Mouse (Mus musculus): ENCODE data around the gene Tbca.

Gene Tbca

GRCm38 (mm10) chr13:94847870-94848269, 59.2 kb downstream of the Tbca start:
- no peak for ATAC-seq (ENCODE audit: low TSS enrichment)

- no peak for ATAC-seq (ENCODE audit: low TSS enrichment)
Observed at GRCm38 (mm10) chr13:94849351-94849750, 60.6 kb downstream of the Tbca start.

- no peak for ATAC-seq (ENCODE audit: low TSS enrichment)
Observed at GRCm38 (mm10) chr13:94858016-94858575, 69.4 kb downstream of the Tbca start.

- ATAC-seq (ENCODE audit: low TSS enrichment): no peak
Observed at GRCm38 (mm10) chr13:94859256-94859655, 70.5 kb downstream of the Tbca start.

- ATAC-seq (ENCODE audit: low TSS enrichment): no peak
Observed at GRCm38 (mm10) chr13:94862491-94863230, 74.0 kb downstream of the Tbca start.

- no peak for ATAC-seq (ENCODE audit: low TSS enrichment)
Observed at GRCm38 (mm10) chr13:94866906-94867305, 78.2 kb downstream of the Tbca start.

- ATAC-seq (ENCODE audit: low TSS enrichment): no peak
Observed at GRCm38 (mm10) chr13:94867772-94868171, 79.1 kb downstream of the Tbca start.

GRCm38 (mm10) chr13:94868478-94868950, 79.8 kb downstream of the Tbca start:
- peak; percentile 38; the same call in 1 of the 2 replicates for ATAC-seq (ENCODE audit: low TSS enrichment)

GRCm38 (mm10) chr13:94869541-94869940, 80.8 kb downstream of the Tbca start:
- no peak for ATAC-seq (ENCODE audit: low TSS enrichment)

- ATAC-seq (ENCODE audit: low TSS enrichment): no peak
Observed at GRCm38 (mm10) chr13:94870071-94870460, 81.4 kb downstream of the Tbca start.

- ATAC-seq (ENCODE audit: low TSS enrichment): no peak
Observed at GRCm38 (mm10) chr13:94870461-94871186, 81.9 kb downstream of the Tbca start.

GRCm38 (mm10) chr13:94871806-94872320, 83.2 kb downstream of the Tbca start:
- ATAC-seq (ENCODE audit: low TSS enrichment): no peak

GRCm38 (mm10) chr13:94872439-94872838, 83.7 kb downstream of the Tbca start:
- no peak for ATAC-seq (ENCODE audit: low TSS enrichment)

GRCm38 (mm10) chr13:94873111-94874038, 84.7 kb downstream of the Tbca start:
- ATAC-seq (ENCODE audit: low TSS enrichment): no peak

- no peak for ATAC-seq (ENCODE audit: low TSS enrichment)
Observed at GRCm38 (mm10) chr13:94874039-94874425, 85.3 kb downstream of the Tbca start.

- ATAC-seq (ENCODE audit: low TSS enrichment): no peak
Observed at GRCm38 (mm10) chr13:94874656-94875395, 86.1 kb downstream of the Tbca start.

GRCm38 (mm10) chr13:94875396-94875880, 86.7 kb downstream of the Tbca start, which contains the start of gene Otp:
Gene Otp (plus strand): TSS chr13:94875602.
- no peak for ATAC-seq (ENCODE audit: low TSS enrichment)

GRCm38 (mm10) chr13:94876286-94877210, 87.8 kb downstream of the Tbca start:
- no peak for ATAC-seq (ENCODE audit: low TSS enrichment)

- ATAC-seq (ENCODE audit: low TSS enrichment): no peak
Observed at GRCm38 (mm10) chr13:94877211-94877590, 88.5 kb downstream of the Tbca start.

All from frontal cortex, adult (tissue).